Mouse (Mus musculus): ENCODE measurements around the gene Kbtbd7.
"Not testable (repeated sequence)": the region's sequence is repeated elsewhere in the genome, so short reads cannot be mapped to it uniquely, and the experiment has no call there.

Gene Kbtbd7

DNA sequence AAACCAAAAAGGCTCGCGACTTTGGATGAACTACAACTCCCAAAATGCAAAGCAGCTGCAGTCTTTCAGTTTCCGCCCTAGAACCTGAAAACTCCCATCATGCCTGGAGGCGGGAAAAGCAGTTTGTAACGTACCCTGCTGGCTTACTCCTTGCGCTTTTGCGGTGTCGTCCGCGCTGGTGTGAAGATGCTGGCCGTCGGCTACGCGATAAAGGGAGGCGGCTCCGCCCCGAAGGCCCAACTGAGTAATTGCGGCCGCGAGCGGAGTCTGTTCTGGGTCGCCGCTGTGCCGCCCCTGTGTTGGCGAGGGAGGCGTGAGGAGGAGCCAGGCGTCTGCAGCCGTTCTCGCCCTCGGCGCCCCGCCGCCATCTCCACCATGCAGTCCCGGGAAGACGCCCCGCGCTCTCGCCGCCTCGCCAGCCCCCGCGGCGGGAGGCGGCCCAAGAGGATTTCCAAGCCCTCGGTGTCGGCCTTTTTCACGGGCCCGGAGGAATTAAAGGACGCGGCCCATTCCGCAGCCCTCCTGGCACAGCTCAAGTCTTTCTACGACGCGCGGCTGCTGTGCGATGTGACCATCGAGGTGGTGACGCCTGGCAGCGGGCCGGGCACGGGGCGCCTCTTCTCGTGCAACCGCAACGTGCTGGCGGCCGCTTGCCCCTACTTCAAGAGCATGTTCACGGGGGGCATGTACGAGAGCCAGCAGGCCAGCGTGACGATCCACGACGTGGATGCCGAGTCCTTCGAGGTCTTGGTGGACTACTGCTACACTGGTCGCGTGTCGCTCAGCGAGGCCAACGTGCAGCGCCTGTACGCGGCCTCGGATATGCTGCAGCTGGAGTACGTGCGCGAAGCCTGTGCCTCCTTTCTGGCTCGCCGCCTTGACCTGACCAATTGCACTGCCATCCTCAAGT lies 25.6 kb downstream of the Kbtbd7 start, which contains the start of gene Kbtbd6:
Gene Kbtbd6, plus strand, starts transcription at position 155 of the 910 bp plus-strand sequence.
- peak; percentile 74 for DNase-seq

GRCm38 (mm10) chr14:79452591-79452934 lies 26.3 kb downstream of the Kbtbd7 start:
- DNase-seq: not testable (repeated sequence)

GRCm38 (mm10) chr14:79460401-79460800 lies 34.1 kb downstream of the Kbtbd7 start:
- DNase-seq: no peak

- no peak for DNase-seq
Observed at GRCm38 (mm10) chr14:79460988-79461387, 34.7 kb downstream of the Kbtbd7 start.

- DNase-seq: no peak
Observed at GRCm38 (mm10) chr14:79465623-79466022, 39.3 kb downstream of the Kbtbd7 start.

- DNase-seq: peak; percentile 79
Observed at GRCm38 (mm10) chr14:79467621-79468020, 41.3 kb downstream of the Kbtbd7 start.

DNA sequence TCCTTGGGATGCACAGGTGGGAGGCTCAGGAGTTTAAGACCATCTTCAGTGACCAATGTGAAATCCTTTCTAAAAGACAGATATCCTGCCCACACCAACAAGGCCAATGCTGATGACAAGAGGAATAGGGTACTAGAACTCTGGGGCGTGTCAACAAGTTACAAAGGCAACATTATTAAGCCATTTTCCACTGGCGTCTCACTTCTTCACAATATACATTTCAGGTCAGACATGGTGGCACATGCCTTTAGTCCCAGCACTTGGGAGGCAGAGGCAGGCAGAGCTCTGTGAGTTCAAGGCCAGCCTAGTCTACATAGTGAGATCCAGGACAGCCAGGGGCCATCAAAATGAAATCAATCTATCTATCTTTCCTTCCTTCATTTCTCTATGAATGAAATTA lies 47.1 kb downstream of the Kbtbd7 start:
- no peak for DNase-seq
